Mouse (Mus musculus) adrenal gland, postnatal 4 days (tissue): ENCODE measurements around the gene Fam168a. TPM values are rescaled to one million over a fixed set of nuclear protein-coding genes. Genes with fewer than 3 reads are reported as not detected.

Experiments
- DNase-seq, 2 experiments: peaks; one replicate each; pipeline ENCODE4 v3.0.0; 2021 to 2022; ENCODE audit warnings: low spot score in 2 of 2, mixed read lengths in 2 of 2
- microRNA-seq: library from miRNA; unstranded; fragments of <30 nt; microRNA quantifications from one replicate; pipeline ENCODE4 v1.2.0, GENCODE M21; 2021
- total RNA-seq, 2 experiments: library from RNA; stranded (reverse); gene quantifications; 2 replicates each; pipeline ENCODE4 v1.2.3; 2021

Fam168a gene
- total RNA-seq, 2 experiments from 2014 or later: 72.3 to 87.5 TPM

DNA sequence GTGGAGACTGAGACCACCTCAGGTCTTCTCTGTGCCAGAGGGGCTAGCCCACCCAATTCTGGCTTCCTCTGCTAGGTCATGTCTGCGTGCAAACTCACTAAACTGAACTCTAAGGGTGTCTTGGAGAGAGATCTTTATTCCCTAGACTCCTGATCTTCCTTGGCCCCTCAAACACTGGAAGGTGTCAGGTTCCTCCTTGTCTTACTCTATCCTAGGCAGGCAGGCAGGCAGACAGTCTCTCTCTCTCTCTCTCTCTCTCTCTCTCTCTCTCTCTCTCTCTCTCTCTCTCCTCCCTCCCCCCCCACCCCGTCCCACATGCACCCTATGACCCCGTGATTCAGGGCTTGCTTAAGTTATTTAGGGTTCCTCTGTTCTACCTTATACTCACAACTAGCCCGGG is 155.9 kb downstream of the Fam168a start:
- DNase-seq: no peak

DNA sequence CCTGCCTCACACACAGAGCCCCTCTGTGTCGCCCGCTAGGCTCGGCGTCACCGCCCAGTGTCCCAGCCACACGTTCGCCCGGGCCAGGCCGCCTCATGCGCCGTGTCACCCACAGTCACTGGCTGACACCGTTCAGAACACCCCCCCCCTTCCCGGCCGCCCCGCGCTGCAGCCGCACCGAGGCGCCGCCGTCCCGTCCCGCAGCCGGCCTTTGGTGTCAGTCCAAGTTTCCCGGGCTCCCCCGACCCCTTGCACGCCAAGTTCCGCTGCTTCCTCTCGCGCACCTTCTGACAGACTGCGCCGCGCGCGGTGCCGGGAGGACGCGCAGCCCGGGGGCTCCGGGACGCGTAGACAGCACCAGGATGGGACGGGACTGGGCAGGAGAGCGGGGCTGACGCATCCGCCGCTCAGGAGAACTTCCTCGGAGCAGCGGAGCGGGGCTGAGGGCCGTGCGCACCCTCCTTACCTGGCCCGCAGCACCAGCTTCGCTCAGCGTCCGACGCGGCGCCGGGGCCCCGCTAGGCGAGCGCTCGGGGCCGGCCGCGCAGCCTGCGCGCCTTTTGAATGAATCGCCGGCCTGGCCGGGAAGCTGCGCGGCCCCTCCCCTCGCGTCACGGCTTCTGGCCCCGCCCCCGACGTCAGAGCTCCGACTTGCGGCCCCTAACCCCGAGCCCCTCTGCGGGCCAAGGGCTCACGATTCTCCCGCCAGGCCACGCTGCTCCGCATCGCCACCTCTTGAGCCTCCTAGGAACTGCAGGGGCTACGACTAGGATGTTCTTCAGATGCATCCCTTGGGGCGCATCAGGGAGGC is 156.6 kb downstream of the Fam168a start, which contains the start of gene Relt:
TSS of gene Relt (minus strand) at position 619 of the 811 bp plus-strand sequence.
- DNase-seq: peak; percentile 84 to 85

- no peak for DNase-seq
These were observed 160.2 kb downstream of the Fam168a start for GRCm38 (mm10) chr7:100866675-100867074.

- no peak for DNase-seq
These were observed 161.1 kb downstream of the Fam168a start for GRCm38 (mm10) chr7:100867561-100867960.

DNA sequence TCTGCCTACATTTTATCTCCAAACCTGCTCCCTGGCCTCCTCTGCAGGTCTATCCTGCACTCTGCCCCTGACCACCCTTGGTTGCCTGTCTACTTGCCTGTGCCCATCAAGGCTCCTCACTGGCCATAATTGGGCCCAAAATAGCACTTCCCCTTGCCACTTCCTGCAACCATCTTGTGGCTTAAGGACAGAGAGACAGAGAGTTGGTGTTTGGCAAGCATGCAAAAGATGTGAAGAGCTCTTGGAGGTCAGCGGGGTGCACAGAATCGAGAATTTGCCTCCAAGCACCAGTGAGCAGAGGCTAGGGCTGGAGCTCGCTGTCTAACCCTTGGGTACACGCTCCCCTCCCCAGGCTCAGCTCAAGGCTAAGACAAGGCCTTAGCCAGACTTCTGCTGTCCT is 162.1 kb downstream of the Fam168a start:
- no peak for DNase-seq

DNA sequence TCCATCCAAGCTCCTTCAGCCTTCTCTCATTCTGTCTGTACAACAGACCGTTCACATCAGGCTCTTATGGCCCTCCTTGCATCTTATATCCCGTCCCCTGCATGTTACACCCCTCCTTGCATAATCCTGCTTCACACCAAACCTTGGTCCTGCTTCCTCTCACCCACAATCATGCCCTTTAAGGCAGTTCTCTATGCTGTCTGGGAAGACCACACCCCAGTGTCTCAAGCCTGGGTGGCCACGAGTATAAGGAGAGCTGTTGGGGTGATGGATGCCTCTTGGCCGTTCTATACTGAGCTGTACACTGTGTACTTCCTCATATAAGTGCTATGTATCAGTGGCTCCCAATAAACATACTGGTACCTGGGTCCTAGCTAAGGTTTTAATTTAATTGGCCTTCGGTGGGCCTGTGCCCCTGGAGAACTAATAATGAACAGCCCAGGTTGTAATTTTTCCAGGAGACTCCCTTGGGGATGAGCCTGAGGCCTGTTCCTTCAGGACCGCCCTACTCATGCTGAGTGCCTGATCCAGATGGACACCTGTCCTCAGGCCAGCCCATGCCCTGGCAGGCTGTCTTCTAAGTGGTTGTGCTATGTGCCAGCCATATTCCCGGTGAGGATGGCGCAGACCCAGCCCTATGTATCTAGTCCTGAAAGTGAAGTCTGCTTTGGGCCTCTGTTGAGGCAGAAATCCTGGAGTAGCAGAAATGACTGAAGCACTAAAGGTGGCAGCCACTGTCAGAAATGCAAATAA is 163.6 kb downstream of the Fam168a start:
- DNase-seq: no peak

DNA sequence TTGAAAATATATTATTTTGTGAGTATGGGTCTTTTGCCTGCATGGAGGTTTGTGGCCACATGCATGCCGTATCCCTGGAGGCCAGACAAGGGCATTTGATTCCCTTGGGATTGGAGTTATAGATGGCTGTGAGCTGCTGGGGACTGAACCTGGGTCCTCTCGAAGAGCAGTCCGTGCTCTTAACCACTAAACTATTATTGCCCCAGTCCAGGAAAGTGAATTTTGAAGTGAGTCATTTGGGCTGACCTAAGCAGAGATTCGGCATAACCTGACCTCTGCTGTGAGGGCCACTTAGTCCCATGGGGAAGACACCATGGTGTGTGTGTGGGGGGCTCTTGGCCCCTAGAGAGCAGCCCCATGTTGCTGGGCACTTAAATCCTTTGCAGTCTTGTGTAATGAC is 164.9 kb downstream of the Fam168a start:
- DNase-seq: no peak

GRCm38 (mm10) chr7:100871892-100872291 is 165.5 kb downstream of the Fam168a start:
- DNase-seq: peak; percentile 35 to 44

DNA sequence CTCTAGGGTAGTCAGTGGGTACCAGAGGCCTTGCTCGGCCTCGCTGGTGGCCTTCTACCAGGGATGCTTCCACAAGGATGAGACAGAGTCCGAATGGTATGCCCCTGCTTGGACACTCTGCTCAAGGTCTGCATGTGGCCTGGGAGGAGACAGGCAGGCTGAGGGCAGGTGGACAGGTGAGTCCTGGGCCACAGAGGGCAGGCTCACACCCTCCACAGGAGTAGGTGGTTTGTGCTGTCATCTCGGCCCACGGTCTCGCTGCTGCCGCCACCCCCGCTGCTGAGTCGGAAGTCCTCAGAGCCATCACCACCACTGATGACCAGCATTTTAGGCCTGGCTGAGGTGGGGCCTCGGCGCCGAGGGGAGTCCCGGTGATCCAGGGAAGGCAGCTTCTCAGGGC is 166.8 kb downstream of the Fam168a start:
- DNase-seq: no peak

- DNase-seq: no peak
These were observed 169.4 kb downstream of the Fam168a start for GRCm38 (mm10) chr7:100875822-100876221.

GRCm38 (mm10) chr7:100876293-100876692 is 169.9 kb downstream of the Fam168a start:
- no peak for DNase-seq

DNA sequence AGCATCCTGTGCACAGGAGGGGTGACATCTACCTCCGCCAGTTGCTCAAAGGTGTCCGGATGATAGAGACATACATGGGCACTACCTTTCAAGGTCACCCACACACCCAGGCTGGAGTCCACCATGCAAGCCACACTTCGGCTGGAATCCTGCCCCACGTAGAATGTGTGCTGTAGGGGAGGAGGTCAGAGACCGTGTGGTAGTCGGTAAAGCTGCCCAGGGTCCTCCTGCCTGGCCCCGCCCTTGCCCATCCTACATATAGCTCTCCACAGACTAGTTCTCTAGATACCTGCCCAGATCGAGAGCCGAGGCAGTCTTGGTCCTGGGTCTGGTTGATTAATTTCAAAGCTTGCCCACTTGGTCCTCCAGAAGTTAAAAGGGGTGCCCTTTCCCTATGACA is 170.3 kb downstream of the Fam168a start:
- DNase-seq: no peak

- peak; percentile 56 to 67 for DNase-seq
These were observed 173.2 kb downstream of the Fam168a start for GRCm38 (mm10) chr7:100879595-100879994.

DNA sequence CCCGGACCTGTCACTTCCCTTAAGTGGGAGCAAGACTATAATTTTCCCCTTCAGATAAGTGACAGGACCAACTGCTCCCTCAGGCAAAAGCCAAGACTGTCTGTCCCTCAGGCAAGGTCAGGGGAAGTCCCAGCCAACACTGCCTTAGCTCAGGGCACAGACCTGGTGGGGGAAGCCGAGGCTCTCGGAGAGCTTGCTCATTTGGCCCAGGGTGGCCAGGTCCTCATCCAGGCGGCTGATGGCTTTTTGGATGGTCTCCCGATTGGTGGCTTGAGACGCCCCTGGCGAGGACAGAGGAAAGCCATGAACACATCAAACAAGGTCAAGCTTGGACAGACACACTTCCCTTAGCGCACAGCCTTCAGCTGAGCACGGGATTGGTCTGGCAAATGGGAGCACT is 175.1 kb downstream of the Fam168a start:
- no peak for DNase-seq

DNA sequence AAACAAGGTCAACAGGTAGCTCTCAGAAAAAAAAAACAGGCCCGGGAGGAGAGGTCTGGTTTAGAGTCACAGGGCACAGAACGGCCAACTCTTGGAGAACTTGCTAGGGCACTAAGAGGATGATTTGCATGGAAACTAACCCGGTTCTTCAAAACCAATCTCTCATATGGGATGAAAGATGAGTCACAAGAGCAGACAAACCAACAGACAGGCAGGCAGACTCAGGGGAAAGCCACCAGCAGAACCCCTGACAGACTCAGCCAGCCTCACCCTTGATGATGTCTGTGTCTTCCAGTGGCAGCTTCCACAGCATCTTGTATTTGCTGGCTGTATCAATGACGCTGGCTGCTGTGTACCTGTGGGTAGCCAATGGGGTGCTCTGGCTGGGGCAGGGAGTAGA is 175.5 kb downstream of the Fam168a start:
- DNase-seq: no peak

GRCm38 (mm10) chr7:100884460-100884859 is 178.0 kb downstream of the Fam168a start:
- DNase-seq: no peak

DNA sequence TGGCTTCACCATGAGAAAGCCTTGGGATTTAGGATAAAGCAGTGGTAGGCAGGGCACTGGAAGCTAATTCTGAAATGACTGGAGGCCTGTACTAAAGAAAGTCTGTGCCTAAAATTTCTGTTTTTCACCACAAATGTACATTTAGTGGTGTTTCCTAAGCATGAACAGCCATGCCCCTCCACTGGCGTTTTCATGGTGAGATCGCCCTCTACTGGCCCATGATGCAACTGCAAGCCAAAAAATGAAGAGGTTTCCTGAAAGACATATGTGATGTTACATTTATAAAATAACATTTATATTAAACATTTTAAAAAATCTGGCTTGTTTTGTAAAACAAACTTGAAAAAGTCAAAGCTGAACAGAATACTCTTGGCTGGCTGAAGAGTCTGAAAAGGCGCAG is 180.1 kb downstream of the Fam168a start:
- peak in 1 of 2 experiments; percentile 57 for DNase-seq

Small RNA genes within 50 kb of the gene (microRNA-seq; reads per million reads assigned to microRNA genes)
- gene Mir3102: 210 reads per million, percentile 55 among the genes with 10 or more reads in this experiment

Other genes starting within 250 kb of the Fam168a start
- 1 to 10 TPM; 2.7 to 3.6 TPM for gene Ucp3, start 233.6 kb upstream of the Fam168a start, total RNA-seq
- gene Ucp2, start 213.3 kb upstream of the Fam168a start, total RNA-seq: 100 to 1,000 TPM; 344 to 355 TPM
- under 1 TPM in 1 of 2 experiments, not detected in 1; 0.23 TPM for gene Dnajb13, start 191.7 kb upstream of the Fam168a start, total RNA-seq
- 10 to 100 TPM in 1 of 2 experiments, 1 to 10 TPM in 1; 9.8 to 11.0 TPM for gene Coa4, start 169.6 kb upstream of the Fam168a start, total RNA-seq
- gene Rab6a, start 99.2 kb upstream of the Fam168a start, total RNA-seq: 10 to 100 TPM; 68.5 to 79.0 TPM
- gene Mrpl48, start 98.3 kb upstream of the Fam168a start, total RNA-seq: 10 to 100 TPM; 64.5 to 67.5 TPM
- 10 to 100 TPM in 1 of 2 experiments, 1 to 10 TPM in 1; 8.7 to 10.1 TPM for gene Plekhb1, start 44.2 kb upstream of the Fam168a start, total RNA-seq
- 1 to 10 TPM; 5.8 to 6.0 TPM for gene Relt, start 156.8 kb downstream of the Fam168a start, total RNA-seq
- gene Arhgef17, start 225.5 kb downstream of the Fam168a start, total RNA-seq: 10 to 100 TPM; 73.3 to 79.3 TPM